Mouse (Mus musculus): Measurements from ENCODE around the gene Gfi1b. TPM values are rescaled to one million over a fixed set of nuclear protein-coding genes. Genes with fewer than 3 reads are reported as not detected.
A peak's percentile ranks its signal among the peaks of the same experiment; 100 is the strongest.

The Gfi1b gene
- total and polyA plus RNA-seq, 2 experiments = not detected

DNA sequence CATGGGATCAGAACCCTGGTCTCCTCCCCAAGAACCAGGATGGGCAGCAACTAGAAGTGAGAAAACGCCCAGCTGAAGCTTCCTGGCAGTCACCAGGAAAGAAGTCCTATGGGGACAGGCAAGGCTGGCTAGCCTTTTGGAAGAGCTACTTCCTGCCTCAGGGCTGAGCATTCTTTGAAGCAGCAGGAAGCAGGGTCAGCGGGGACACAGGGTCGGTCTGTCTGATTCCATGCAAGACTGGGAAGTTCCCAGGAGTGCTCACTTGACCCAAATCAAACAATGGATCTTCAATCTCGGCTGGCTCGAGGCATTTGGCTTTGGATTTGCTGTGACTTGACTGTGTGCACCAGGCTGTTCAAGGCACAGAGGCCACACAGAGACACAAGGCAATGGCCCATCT lies 55.2 kb downstream of the Gfi1b start:
- TF ChIP-seq CTCF (IDR thresholded peaks at IDR 0.05; ENCODE audit: low read depth, low read length) (no peak), POLR2A (IDR thresholded peaks at IDR 0.05; ENCODE audit: extremely low read depth, insufficient read depth, low read length) (no peak)
- H3K27ac ChIP-seq (replicated peaks; ENCODE audit: insufficient read depth, low read depth, low read length) = no peak overlapping the region
- H3K9ac ChIP-seq (ENCODE audit: low read depth, low read length) = no peak overlapping the region
- peak; percentile 8 for DNase-seq (ENCODE audit: extremely low read depth, low read depth, low spot score)
- 0 out of 2 replicates have a peak, but pooled peaks cover 3% of the 10 kb centered on the region for H3K4me1 ChIP-seq (ENCODE audit: control insufficient read depth, insufficient read depth, low read length)
- no peaks in the 10 kb centered on the region for H3K27me3 ChIP-seq (ENCODE audit: control insufficient read depth, insufficient read depth, low read length)
- peaks cover 8% of the 10 kb centered on the region for H3K36me3 ChIP-seq (ENCODE audit: control insufficient read depth, insufficient read depth, low read length)
- no peaks in the 10 kb centered on the region for H3K79me2 ChIP-seq (ENCODE audit: control insufficient read depth, insufficient read depth, low read length)
- 66% methylated on average over 5 of the region's 5 CpGs for WGBS
- H3K4me3 ChIP-seq (ENCODE audit: insufficient read depth, low read depth, low read length) = no peak overlapping the region

DNA sequence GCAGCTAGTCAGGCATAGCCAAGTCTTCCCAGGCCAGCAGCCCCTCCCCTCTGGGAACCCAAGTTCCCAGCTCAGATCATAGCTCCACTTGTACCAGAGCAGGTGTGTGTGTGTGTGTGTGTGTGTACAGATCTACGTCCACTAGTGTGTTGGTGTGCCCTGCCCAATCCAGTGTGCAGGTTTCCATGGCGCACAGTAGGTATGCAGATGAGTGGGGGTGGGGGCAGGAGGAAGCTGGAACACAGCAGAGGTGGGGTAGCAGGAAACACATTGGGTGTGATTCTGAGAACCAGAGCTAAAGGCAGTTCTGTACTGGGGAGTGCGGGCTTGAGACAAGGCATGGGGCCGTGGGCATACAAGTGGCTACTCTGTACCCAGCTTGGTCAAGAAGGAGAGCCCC lies 57.4 kb downstream of the Gfi1b start:
- no peak for TF ChIP-seq POLR2A (IDR thresholded peaks at IDR 0.05; ENCODE audit: extremely low read depth, insufficient read depth, low read length)
- TF ChIP-seq CTCF (IDR thresholded peaks at IDR 0.05; ENCODE audit: low read depth, low read length) = no peak
- DNase-seq (ENCODE audit: extremely low read depth, low read depth, low spot score) = no peak
- Histone ChIP-seq H3K4me3 (ENCODE audit: insufficient read depth, low read depth, low read length) (no peak overlapping the region), H3K9ac (ENCODE audit: low read depth, low read length) (no peak overlapping the region), H3K79me2 (ENCODE audit: control insufficient read depth, insufficient read depth, low read length) (no peaks in the 10 kb centered on the region), H3K4me1 (ENCODE audit: control insufficient read depth, insufficient read depth, low read length) (0 out of 2 replicates have a peak, but pooled peaks cover 3% of the 10 kb centered on the region), H3K27ac (replicated peaks; ENCODE audit: insufficient read depth, low read depth, low read length) (no peak overlapping the region), H3K36me3 (ENCODE audit: control insufficient read depth, insufficient read depth, low read length) (peaks cover 4% of the 10 kb centered on the region; the same call in 1 of the 2 replicates), H3K27me3 (ENCODE audit: control insufficient read depth, insufficient read depth, low read length) (no peaks in the 10 kb centered on the region)
- WGBS = 91% methylated on average over 4 of the region's 4 CpGs

DNA sequence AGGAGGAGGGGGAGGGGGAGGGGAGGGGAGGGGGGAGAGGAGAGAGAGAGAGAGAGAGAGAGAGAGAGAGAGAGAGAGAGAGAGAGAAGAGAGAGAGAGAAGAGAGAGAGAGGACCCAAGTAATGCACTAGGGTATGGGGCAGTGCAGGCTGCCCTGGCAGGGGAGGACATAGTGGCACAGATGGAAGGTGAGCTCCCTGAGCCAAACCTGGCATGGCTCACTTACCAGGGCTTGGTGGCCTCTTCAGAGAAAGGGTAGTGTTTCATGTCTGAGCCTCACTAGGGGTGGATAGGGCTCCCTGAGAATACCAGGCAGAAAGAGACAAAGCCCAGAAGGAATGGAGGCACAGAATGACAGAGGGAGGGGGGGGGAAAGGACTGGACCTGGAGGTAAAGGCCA lies 58.0 kb downstream of the Gfi1b start:
- DNase-seq (ENCODE audit: extremely low read depth, low read depth, low spot score) = no peak
- no peak overlapping the region for H3K9ac ChIP-seq (ENCODE audit: low read depth, low read length)
- 0 out of 2 replicates have a peak, but pooled peaks cover 3% of the 10 kb centered on the region for H3K4me1 ChIP-seq (ENCODE audit: control insufficient read depth, insufficient read depth, low read length)
- H3K27me3 ChIP-seq (ENCODE audit: control insufficient read depth, insufficient read depth, low read length) = no peaks in the 10 kb centered on the region
- H3K27ac ChIP-seq (replicated peaks; ENCODE audit: insufficient read depth, low read depth, low read length) = no peak overlapping the region
- no peak overlapping the region for H3K4me3 ChIP-seq (ENCODE audit: insufficient read depth, low read depth, low read length)
- H3K79me2 ChIP-seq (ENCODE audit: control insufficient read depth, insufficient read depth, low read length) = no peaks in the 10 kb centered on the region
- TF ChIP-seq POLR2A (IDR thresholded peaks at IDR 0.05; ENCODE audit: extremely low read depth, insufficient read depth, low read length) (no peak), CTCF (IDR thresholded peaks at IDR 0.05; ENCODE audit: low read depth, low read length) (no peak)
- H3K36me3 ChIP-seq (ENCODE audit: control insufficient read depth, insufficient read depth, low read length) = peaks cover 4% of the 10 kb centered on the region; the same call in 1 of the 2 replicates

DNA sequence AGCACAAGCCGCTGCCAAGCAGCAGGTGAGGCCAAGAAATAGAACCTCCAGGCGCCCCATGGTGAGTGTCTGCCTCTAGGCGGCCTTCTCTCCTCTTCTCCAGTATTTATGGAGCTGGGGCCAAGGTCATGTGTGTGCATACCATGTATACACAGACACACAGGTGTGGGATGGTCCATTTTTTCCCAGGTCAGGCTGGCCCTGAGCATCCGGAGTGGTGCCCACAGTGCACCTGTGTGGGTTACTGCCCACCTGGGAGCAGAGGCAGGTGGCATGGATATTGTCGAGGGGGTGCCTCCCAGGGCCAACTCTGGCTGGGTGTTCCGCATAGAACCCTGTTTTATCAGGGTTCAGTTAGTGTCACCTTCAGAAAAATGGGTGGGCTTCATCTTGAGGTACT lies 58.5 kb downstream of the Gfi1b start, which contains the start of gene Cel:
Gene Cel (minus strand): TSS at position 101 of the 400 bp plus-strand sequence.
- DNase-seq (ENCODE audit: extremely low read depth, low read depth, low spot score) = no peak
- 0 out of 2 replicates have a peak, but pooled peaks cover 3% of the 10 kb centered on the region for H3K4me1 ChIP-seq (ENCODE audit: control insufficient read depth, insufficient read depth, low read length)
- H3K27me3 ChIP-seq (ENCODE audit: control insufficient read depth, insufficient read depth, low read length) = no peaks in the 10 kb centered on the region
- H3K4me3 ChIP-seq (ENCODE audit: insufficient read depth, low read depth, low read length) = no peak within 1 kb of the TSS
- H3K79me2 ChIP-seq (ENCODE audit: control insufficient read depth, insufficient read depth, low read length) = no peaks in the 10 kb centered on the region
- TF ChIP-seq CTCF (IDR thresholded peaks at IDR 0.05; ENCODE audit: low read depth, low read length) (no peak), POLR2A (IDR thresholded peaks at IDR 0.05; ENCODE audit: extremely low read depth, insufficient read depth, low read length) (no peak)
- no peak within 1 kb of the TSS for H3K27ac ChIP-seq (replicated peaks; ENCODE audit: insufficient read depth, low read depth, low read length)
- WGBS = 63% methylated on average over 6 of the region's 6 CpGs
- H3K9ac ChIP-seq (ENCODE audit: low read depth, low read length) = no peak within 1 kb of the TSS
- peaks cover 4% of the 10 kb centered on the region; the same call in 1 of the 2 replicates for H3K36me3 ChIP-seq (ENCODE audit: control insufficient read depth, insufficient read depth, low read length)

Other genes starting within 250 kb of the Gfi1b start
- gene Ppp1r26, start 175.2 kb downstream of the Gfi1b start, total RNA-seq (2014; rRNA removed) = 0.07 and 0.09 TPM in 2 replicates
- gene Ppp1r26, start 175.2 kb downstream of the Gfi1b start, polyA plus RNA-seq (2012; rRNA removed) = 0.07 and 0.10 TPM in 2 replicates
- gene 1700007K13Rik, start 155.7 kb downstream of the Gfi1b start, total RNA-seq (2014; rRNA removed) = 0.28 TPM in 1 of 2 replicates, not detected in the other
- not detected in 2 replicates for gene 1700007K13Rik, start 155.7 kb downstream of the Gfi1b start, polyA plus RNA-seq (2012; rRNA removed)
- gene Mrps2, start 153.9 kb downstream of the Gfi1b start, total RNA-seq (2014; rRNA removed) = 10.9 and 14.3 TPM in 2 replicates
- gene Mrps2, start 153.9 kb downstream of the Gfi1b start, polyA plus RNA-seq (2012; rRNA removed) = 51.5 and 52.3 TPM in 2 replicates
- gene Gbgt1, start 125.1 kb downstream of the Gfi1b start, total RNA-seq (2014; rRNA removed) = 0.65 and 1.7 TPM in 2 replicates
- 0.66 and 0.86 TPM in 2 replicates for gene Gbgt1, start 125.1 kb downstream of the Gfi1b start, polyA plus RNA-seq (2012; rRNA removed)
- not detected in 2 replicates for gene Gm10134, start 115.9 kb downstream of the Gfi1b start, total RNA-seq (2014; rRNA removed)
- not detected in 2 replicates for gene Gm10134, start 115.9 kb downstream of the Gfi1b start, polyA plus RNA-seq (2012; rRNA removed)
- 1.1 and 1.7 TPM in 2 replicates for gene Ralgds, start 108.9 kb downstream of the Gfi1b start, total RNA-seq (2014; rRNA removed)
- gene Ralgds, start 108.9 kb downstream of the Gfi1b start, polyA plus RNA-seq (2012; rRNA removed) = 1.5 and 3.0 TPM in 2 replicates
- gene Cel, start 58.6 kb downstream of the Gfi1b start, total RNA-seq (2014; rRNA removed) = 19.2 and 70.5 TPM in 2 replicates
- 0.11 and 0.37 TPM in 2 replicates for gene Cel, start 58.6 kb downstream of the Gfi1b start, polyA plus RNA-seq (2012; rRNA removed)
- gene Gtf3c5, start 38.2 kb downstream of the Gfi1b start, total RNA-seq (2014; rRNA removed) = 2.9 and 3.1 TPM in 2 replicates
- 7.8 and 9.0 TPM in 2 replicates for gene Gtf3c5, start 38.2 kb downstream of the Gfi1b start, polyA plus RNA-seq (2012; rRNA removed)
- gene Tsc1, start 19.2 kb upstream of the Gfi1b start, total RNA-seq (2014; rRNA removed) = 14.4 and 19.8 TPM in 2 replicates
- 8.6 and 10.0 TPM in 2 replicates for gene Tsc1, start 19.2 kb upstream of the Gfi1b start, polyA plus RNA-seq (2012; rRNA removed)
- gene Spaca9, start 77.7 kb upstream of the Gfi1b start, total RNA-seq (2014; rRNA removed) = 0.60 TPM in 1 of 2 replicates, not detected in the other
- 0.16 and 0.26 TPM in 2 replicates for gene Spaca9, start 77.7 kb upstream of the Gfi1b start, polyA plus RNA-seq (2012; rRNA removed)
- gene Ak8, start 78.2 kb upstream of the Gfi1b start, total RNA-seq (2014; rRNA removed) = not detected in 2 replicates
- 0.09 TPM in 1 of 2 replicates, not detected in the other for gene Ak8, start 78.2 kb upstream of the Gfi1b start, polyA plus RNA-seq (2012; rRNA removed)
- gene Gtf3c4, start 218.4 kb upstream of the Gfi1b start, total RNA-seq (2014; rRNA removed) = 11.0 and 11.4 TPM in 2 replicates
- gene Gtf3c4, start 218.4 kb upstream of the Gfi1b start, polyA plus RNA-seq (2012; rRNA removed) = 4.6 and 5.0 TPM in 2 replicates
- 3.9 and 4.2 TPM in 2 replicates for gene Ddx31, start 218.4 kb upstream of the Gfi1b start, total RNA-seq (2014; rRNA removed)
- 1.9 and 2.5 TPM in 2 replicates for gene Ddx31, start 218.4 kb upstream of the Gfi1b start, polyA plus RNA-seq (2012; rRNA removed)

Data from liver, adult 2 months (tissue).